Mouse (Mus musculus): Measurements from ENCODE around the gene Lrch3.
A peak's percentile ranks its signal among the peaks of the same experiment; 100 is the strongest.
"Not testable (repeated sequence)": the region's sequence is repeated elsewhere in the genome, so short reads cannot be mapped to it uniquely, and the experiment has no call there.

Lrch3 gene

GRCm38 (mm10) chr16:32913212-32913611 lies 688 bp upstream of the Lrch3 start:
- no peak for DNase-seq (ENCODE audit: inconsistent age in 2 of 2, low spot score in 1 of 2)

DNA sequence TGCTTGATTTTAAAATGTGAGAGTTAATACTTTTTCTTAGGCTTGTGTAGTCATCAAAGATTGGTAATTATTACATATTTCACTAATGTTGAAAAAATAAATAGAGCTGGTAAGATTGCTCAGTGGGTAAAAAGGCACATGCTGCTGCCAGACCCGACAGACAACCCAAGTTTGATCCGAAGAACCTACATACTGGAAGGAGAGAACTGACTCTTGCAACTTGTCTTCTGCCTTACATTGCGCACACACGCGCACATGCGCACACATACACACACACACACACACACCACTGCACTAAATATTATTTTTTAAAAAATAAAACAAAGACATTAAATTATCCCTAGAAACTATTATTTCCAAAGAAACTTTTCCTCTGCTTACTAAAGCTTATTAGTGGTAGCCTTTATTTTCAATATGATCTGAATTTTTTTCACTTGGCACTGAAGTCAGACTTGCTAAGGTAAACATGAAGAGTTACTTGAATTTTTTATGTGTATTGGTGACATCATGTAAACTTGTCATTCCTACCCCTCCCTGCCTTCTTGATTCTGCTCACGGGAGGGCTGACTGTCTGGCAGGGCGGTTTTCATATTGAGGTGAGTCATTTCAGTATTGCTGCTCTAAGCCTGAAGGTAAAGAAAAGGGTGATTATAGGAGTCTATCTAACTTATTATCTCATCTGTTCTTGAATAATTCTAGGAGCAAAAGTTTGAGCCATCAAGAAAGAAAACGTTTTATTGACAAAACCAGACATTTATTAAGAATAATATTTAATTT lies 1.6 kb downstream of the Lrch3 start:
- DNase-seq (ENCODE audit: inconsistent age in 2 of 2, low spot score in 1 of 2), result no peak

- not testable (repeated sequence) for DNase-seq (ENCODE audit: inconsistent age in 2 of 2, low spot score in 1 of 2)
Observed at GRCm38 (mm10) chr16:32926629-32927028, 12.7 kb downstream of the Lrch3 start.

DNA sequence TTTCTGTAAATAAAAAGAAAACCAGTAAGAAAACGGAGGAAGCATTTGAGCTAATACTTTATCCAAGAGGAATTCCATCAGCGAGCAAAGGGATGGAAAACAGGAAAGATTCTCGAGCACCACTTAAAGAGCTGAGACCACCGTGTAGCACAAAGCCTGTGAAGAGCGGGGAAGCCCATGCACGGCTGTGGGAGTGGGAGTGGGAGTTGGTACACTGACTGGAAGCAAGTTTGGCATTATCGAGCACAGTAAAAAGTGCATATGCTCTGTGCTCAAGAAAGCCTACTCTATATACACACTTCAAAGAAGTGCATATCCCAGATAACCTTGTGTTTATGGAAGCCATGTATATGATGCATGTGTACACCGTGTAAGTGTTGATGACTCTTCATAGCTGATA lies 13.1 kb downstream of the Lrch3 start:
- DNase-seq (ENCODE audit: inconsistent age in 2 of 2, low spot score in 1 of 2), result no peak

GRCm38 (mm10) chr16:32929918-32930317 lies 16.0 kb downstream of the Lrch3 start:
- no peak for DNase-seq (ENCODE audit: inconsistent age in 2 of 2, low spot score in 1 of 2)

- no peak for DNase-seq (ENCODE audit: inconsistent age in 2 of 2, low spot score in 1 of 2)
Observed at GRCm38 (mm10) chr16:32934470-32934869, 20.6 kb downstream of the Lrch3 start.

GRCm38 (mm10) chr16:32935088-32935487 lies 21.2 kb downstream of the Lrch3 start:
- DNase-seq (ENCODE audit: inconsistent age in 2 of 2, low spot score in 1 of 2), result peak in 1 of 2 experiments; percentile 56

GRCm38 (mm10) chr16:32937358-32937757 lies 23.5 kb downstream of the Lrch3 start:
- DNase-seq (ENCODE audit: inconsistent age in 2 of 2, low spot score in 1 of 2), result no peak

DNA sequence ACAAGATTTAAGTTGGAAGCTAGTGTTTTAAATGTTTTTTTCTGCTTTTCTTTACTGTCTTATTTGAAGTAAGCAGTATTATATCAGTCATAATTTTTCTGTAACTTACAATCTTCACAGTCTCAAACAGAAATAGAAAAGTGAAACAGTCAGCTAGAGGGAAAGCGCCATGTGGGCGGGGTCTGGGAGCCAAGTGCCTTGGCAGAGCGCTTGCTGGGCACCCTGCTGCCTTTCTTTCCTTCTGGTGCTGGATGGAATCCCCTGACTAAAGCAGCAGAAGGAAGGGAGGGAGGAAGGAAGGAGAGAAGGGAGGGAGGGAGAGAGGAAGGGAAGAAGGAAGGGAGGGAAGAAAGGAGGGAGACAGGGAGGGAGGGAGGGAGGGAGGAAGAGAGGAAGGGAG lies 25.4 kb downstream of the Lrch3 start:
- DNase-seq (ENCODE audit: inconsistent age in 2 of 2, low spot score in 1 of 2), result peak in 1 of 2 experiments; percentile 51

DNA sequence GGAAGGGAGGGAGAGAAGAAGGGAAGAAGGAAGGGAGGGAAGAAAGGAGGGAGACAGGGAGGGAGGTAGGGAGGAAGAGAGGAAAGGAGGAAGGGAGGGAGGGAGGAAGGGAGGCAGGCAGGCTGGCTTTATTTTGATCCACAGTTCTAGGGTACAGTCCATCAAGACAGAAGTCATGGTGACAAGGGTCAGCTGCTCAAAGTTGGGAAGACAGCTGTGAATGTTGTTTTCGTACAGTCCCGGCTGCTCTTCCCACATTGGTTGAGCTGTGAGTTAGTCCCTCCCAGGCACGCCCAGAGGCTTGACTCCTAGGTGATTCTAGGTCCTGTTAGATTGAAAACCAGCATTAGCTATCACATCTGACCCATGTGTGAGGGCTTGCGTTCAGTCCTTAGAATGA lies 25.8 kb downstream of the Lrch3 start:
- not testable (repeated sequence) for DNase-seq (ENCODE audit: inconsistent age in 2 of 2, low spot score in 1 of 2)

GRCm38 (mm10) chr16:32941226-32941625 lies 27.3 kb downstream of the Lrch3 start:
- DNase-seq (ENCODE audit: inconsistent age in 2 of 2, low spot score in 1 of 2), result not testable (repeated sequence)

DNA sequence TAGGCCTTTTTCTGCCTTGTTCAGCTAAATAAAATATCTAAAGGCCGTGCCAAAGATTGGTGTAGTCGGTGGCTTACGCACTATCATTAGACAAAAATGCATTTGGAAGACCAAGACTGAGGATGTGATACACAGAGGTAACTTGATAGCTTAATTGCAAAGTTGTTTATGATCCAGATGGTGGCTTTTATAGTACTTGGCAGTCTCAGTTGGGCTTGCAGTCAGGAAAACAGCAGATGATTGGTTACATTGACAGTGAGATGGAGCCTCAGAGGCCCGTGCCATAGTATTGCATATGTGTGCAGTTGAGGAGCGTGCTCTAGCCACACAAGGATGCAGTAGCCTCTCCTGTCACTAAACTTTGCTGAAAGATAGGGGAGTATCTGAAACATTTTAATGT lies 28.8 kb downstream of the Lrch3 start:
- DNase-seq (ENCODE audit: inconsistent age in 2 of 2, low spot score in 1 of 2), result no peak

DNA sequence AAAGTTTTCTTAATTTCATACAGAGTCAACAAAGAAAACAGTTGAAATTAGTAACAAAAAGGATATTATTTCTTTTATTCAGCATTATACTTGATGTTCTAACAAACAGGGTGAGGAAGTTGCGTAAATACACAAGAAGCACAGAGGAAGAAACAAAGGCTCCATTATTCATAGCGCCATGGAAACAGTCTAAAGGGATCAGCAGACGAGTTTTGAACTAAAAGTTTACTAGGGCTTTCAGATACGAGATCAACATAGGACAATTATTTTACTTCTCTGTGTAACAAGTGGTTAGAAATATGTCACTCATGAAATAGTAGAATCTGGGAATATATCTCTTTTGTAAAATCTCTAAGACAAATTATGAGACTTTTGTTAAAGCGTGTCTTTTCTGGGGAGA lies 31.5 kb downstream of the Lrch3 start:
- DNase-seq (ENCODE audit: inconsistent age in 2 of 2, low spot score in 1 of 2), result no peak

DNA sequence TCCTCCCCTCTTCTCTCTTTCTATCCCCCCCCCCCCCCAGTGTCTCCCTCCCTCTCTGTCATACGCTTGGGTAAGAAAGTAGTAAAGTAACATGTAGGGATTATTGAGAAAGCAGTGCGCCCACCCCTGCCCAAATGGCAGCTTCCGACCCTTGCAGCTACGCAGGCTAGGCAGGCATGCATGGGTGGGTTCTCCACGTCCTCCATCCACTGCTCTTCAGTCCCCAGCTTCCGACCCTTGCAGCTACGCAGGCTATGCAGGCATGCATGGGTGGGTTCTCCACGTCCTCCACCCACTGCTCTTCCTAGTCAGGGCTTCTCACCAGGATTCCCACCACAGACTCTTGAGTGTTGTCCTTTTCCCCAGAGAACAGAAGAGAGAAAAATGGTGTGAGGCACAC lies 34.1 kb downstream of the Lrch3 start:
- DNase-seq (ENCODE audit: inconsistent age in 2 of 2, low spot score in 1 of 2), result no peak

DNA sequence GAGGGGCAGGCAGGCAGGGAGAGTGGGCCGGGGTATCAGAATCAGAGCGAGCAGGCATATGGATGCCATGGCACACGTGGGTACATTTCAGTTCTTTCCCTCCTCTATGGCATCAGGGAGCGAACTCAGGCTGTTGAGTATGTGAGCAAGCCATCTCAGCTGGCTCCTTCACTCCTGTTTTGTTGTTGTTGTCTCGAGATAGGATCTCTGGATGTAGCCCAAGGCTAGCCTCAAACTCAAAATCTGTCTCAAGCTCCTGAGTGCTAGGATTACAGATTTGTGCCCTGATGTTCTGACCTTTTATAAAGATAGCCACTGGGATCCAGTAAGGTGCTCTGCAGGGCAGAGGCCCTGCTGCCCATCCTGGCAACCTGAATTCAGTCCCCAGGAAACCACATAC lies 34.8 kb downstream of the Lrch3 start:
- no peak for DNase-seq (ENCODE audit: inconsistent age in 2 of 2, low spot score in 1 of 2)

- DNase-seq (ENCODE audit: inconsistent age in 2 of 2, low spot score in 1 of 2), result no peak
Observed at GRCm38 (mm10) chr16:32949281-32949680, 35.4 kb downstream of the Lrch3 start.

GRCm38 (mm10) chr16:32951074-32951473 lies 37.2 kb downstream of the Lrch3 start:
- DNase-seq (ENCODE audit: inconsistent age in 2 of 2, low spot score in 1 of 2), result no peak

DNA sequence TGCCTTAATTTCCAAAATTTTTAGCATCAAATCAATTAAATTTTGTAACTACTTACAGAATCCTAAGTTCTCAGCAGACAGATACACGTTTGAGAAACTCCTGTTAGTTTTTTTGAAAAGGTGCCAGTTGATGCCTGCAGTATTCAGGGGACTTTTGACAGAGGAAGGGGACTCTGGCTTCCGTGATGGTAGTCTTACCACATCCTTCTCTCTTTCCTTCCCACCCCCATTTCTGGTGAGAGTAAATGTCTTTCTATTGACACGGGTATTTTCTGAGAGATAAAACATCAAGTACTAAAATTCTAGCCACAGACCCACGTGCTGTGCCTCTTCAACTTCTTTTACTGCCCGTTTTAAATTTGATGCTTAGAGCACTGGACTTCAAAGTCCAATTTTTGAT lies 39.9 kb downstream of the Lrch3 start:
- no peak for DNase-seq (ENCODE audit: inconsistent age in 2 of 2, low spot score in 1 of 2)

GRCm38 (mm10) chr16:32954304-32954703 lies 40.4 kb downstream of the Lrch3 start:
- no peak for DNase-seq (ENCODE audit: inconsistent age in 2 of 2, low spot score in 1 of 2)

GRCm38 (mm10) chr16:32956889-32957288 lies 43.0 kb downstream of the Lrch3 start:
- no peak for DNase-seq (ENCODE audit: inconsistent age in 2 of 2, low spot score in 1 of 2)

DNA sequence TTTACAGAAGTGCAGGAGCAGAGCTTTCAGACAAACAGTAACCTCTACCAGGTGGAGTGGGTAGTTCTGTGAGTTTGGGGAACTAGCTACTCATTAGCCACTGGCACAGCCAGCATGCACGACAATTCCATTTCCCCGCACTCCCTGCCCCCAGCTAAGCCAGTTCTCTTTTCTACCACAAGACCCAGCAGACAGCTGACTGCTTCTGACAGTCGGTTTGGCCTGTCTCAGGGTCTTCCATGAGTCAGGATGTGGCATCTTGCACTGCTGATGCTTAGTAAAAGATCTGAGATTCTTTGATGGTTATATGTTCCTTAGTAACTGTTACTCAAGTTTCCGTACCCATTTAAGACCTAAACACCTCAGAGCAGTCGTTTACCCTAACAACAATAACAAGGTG lies 58.6 kb downstream of the Lrch3 start:
- DNase-seq (ENCODE audit: inconsistent age in 2 of 2, low spot score in 1 of 2), result no peak

- no peak for DNase-seq (ENCODE audit: inconsistent age in 2 of 2, low spot score in 1 of 2)
Observed at GRCm38 (mm10) chr16:32973047-32973446, 59.1 kb downstream of the Lrch3 start.

DNA sequence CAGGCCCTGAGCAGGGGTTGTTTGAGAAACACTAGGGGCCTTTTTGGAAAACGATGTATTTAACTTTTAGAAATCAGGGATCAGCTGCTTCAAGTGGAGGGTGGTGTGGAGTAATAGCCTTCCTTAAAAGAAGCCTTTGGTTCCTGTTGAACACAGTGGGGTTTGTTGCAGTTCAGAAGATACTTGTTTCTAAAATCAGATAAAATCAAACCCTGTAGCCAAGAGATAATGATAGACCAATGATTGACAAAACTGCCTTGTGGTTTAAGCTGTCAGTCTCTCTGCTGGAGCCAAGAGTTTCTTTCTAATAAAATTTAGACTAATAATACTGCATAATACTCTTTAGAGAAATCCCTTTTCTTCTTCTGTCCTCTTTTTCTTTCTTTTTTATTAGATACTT lies 66.3 kb downstream of the Lrch3 start:
- DNase-seq (ENCODE audit: inconsistent age in 2 of 2, low spot score in 1 of 2), result no peak
